Mouse (Mus musculus) bone marrow, adult 2 months (tissue): ENCODE results near the gene Mab21l1.

ENCODE experiments used
- CTCF ChIP-seq: fragments of 200-500 bp; IDR thresholded peaks from 2 replicates; pipeline ENCODE4 v1.5.1; 2011; ENCODE audit warnings: low read length, control low read depth; ENCODE audit not compliant: control insufficient read depth, insufficient read depth
- POLR2A ChIP-seq: fragments of 200-500 bp; IDR thresholded peaks from 2 replicates; pipeline ENCODE4 v1.6.1; 2011; ENCODE audit warnings: low read depth, mild to moderate bottlenecking, control low read depth, low read length, borderline replicate concordance; ENCODE audit not compliant: control insufficient read depth

- no peak for TF ChIP-seq CTCF
- TF ChIP-seq POLR2A = no peak
These were observed at the start of gene Mab21l1 for GRCm38 (mm10) chr3:55782056-55782687.
